Mouse (Mus musculus): ENCODE results near the gene Cdh13. TPM values are rescaled to one million over a fixed set of nuclear protein-coding genes. Genes with fewer than 3 reads are reported as not detected.

The Cdh13 gene
- total RNA-seq, 1 experiment from 2014 or later, result 6.3 TPM

- no peak for DNase-seq
Observed at GRCm38 (mm10) chr8:118296477-118296876, 12.9 kb downstream of the Cdh13 start.

GRCm38 (mm10) chr8:118306957-118307356 lies 23.4 kb downstream of the Cdh13 start:
- no peak for DNase-seq

GRCm38 (mm10) chr8:118309106-118309505 lies 25.6 kb downstream of the Cdh13 start:
- DNase-seq, result no peak

- DNase-seq, result no peak
Observed at GRCm38 (mm10) chr8:118313426-118314187, 30.1 kb downstream of the Cdh13 start.

GRCm38 (mm10) chr8:118314188-118314563 lies 30.6 kb downstream of the Cdh13 start:
- DNase-seq, result no peak

GRCm38 (mm10) chr8:118314932-118315331 lies 31.4 kb downstream of the Cdh13 start:
- DNase-seq, result no peak

- no peak for DNase-seq
Observed at GRCm38 (mm10) chr8:118316440-118316839, 32.9 kb downstream of the Cdh13 start.

- no peak for DNase-seq
Observed at GRCm38 (mm10) chr8:118320566-118320965, 37.0 kb downstream of the Cdh13 start.

- DNase-seq, result no peak
Observed at GRCm38 (mm10) chr8:118323421-118323820, 39.9 kb downstream of the Cdh13 start.

GRCm38 (mm10) chr8:118334933-118335332 lies 51.4 kb downstream of the Cdh13 start:
- peak; percentile 8 for DNase-seq

- no peak for DNase-seq
Observed at GRCm38 (mm10) chr8:118339711-118340110, 56.2 kb downstream of the Cdh13 start.

- no peak for DNase-seq
Observed at GRCm38 (mm10) chr8:118343267-118343666, 59.7 kb downstream of the Cdh13 start.

- no peak for DNase-seq
Observed at GRCm38 (mm10) chr8:118348710-118349489, 65.4 kb downstream of the Cdh13 start.

- DNase-seq, result no peak
Observed at GRCm38 (mm10) chr8:118350136-118350535, 66.6 kb downstream of the Cdh13 start.

- no peak for DNase-seq
Observed at GRCm38 (mm10) chr8:118353022-118353421, 69.5 kb downstream of the Cdh13 start.

GRCm38 (mm10) chr8:118357067-118357466 lies 73.5 kb downstream of the Cdh13 start:
- DNase-seq, result no peak

GRCm38 (mm10) chr8:118357596-118357995 lies 74.1 kb downstream of the Cdh13 start:
- no peak for DNase-seq

GRCm38 (mm10) chr8:118363781-118364180 lies 80.2 kb downstream of the Cdh13 start:
- no peak for DNase-seq

GRCm38 (mm10) chr8:118373092-118373491 lies 89.6 kb downstream of the Cdh13 start:
- no peak for DNase-seq

GRCm38 (mm10) chr8:118374738-118375137 lies 91.2 kb downstream of the Cdh13 start:
- DNase-seq, result no peak

- DNase-seq, result no peak
Observed at GRCm38 (mm10) chr8:118376791-118377190, 93.3 kb downstream of the Cdh13 start.

- no peak for DNase-seq
Observed at GRCm38 (mm10) chr8:118378985-118379384, 95.5 kb downstream of the Cdh13 start.

- no peak for DNase-seq
Observed at GRCm38 (mm10) chr8:118379657-118380056, 96.1 kb downstream of the Cdh13 start.

- no peak for DNase-seq
Observed at GRCm38 (mm10) chr8:118380058-118380457, 96.5 kb downstream of the Cdh13 start.
